Mouse (Mus musculus) MEL (cell line): ENCODE results near the gene H2-M5. TPM values are rescaled to one million over a fixed set of nuclear protein-coding genes. Genes with fewer than 3 reads are reported as not detected.

ENCODE experiments used
- DNase-seq: peaks from one replicate; pipeline ENCODE4 v3.0.0; 2011; ENCODE audit warnings: low read depth, low spot score
- H3K27ac ChIP-seq: 2 replicates; pipeline ENCODE4 v1.5.1; 2012; ENCODE audit warnings: low read depth, mild to moderate bottlenecking, control low read depth, low read length, moderate library complexity; ENCODE audit not compliant: control insufficient read depth
- H3K27me3 ChIP-seq, 2 experiments: fragments of 150-350 bp in 1 of 2; sonication (generic) in 1 of 2; 2 replicates each; pipeline ENCODE4 v1.6.1; 2012; ENCODE audit warnings: low read length in 2 of 2, mild to moderate bottlenecking in 2 of 2, improper control_type of control experiment in 1 of 2, moderate library complexity in 1 of 2; ENCODE audit not compliant: insufficient read depth in 2 of 2, control insufficient read depth in 1 of 2
- H3K36me3 ChIP-seq, 2 experiments: 2 replicates each; pipeline ENCODE4 v1.6.1; 2012 to 2014; ENCODE audit warnings: low read length in 2 of 2, improper control_type of control experiment in 1 of 2, inconsistent platforms in 1 of 2, mild to moderate bottlenecking in 1 of 2; ENCODE audit not compliant: insufficient read depth in 2 of 2, control insufficient read depth in 1 of 2
- H3K4me1 ChIP-seq, 2 experiments: fragments of 150-350 bp in 1 of 2; sonication (generic) in 1 of 2; 2 replicates each; pipeline ENCODE4 v1.6.1; 2012; ENCODE audit warnings: low read length in 2 of 2, improper control_type of control experiment in 1 of 2, mild to moderate bottlenecking in 1 of 2; ENCODE audit not compliant: insufficient read depth in 2 of 2, control insufficient read depth in 1 of 2
- H3K4me3 ChIP-seq, 2 experiments: fragments of 150-350 bp in 1 of 2; sonication (generic) in 1 of 2; 2 replicates each; pipeline ENCODE4 v1.5.1; 2012; ENCODE audit warnings: low read depth in 2 of 2, low read length in 2 of 2, mild to moderate bottlenecking in 2 of 2, moderate library complexity in 2 of 2, control low read depth in 1 of 2, improper control_type of control experiment in 1 of 2; ENCODE audit not compliant: control insufficient read depth in 1 of 2, insufficient read depth in 1 of 2
- H3K79me2 ChIP-seq: 2 replicates; pipeline ENCODE4 v1.6.1; 2012; ENCODE audit warnings: mild to moderate bottlenecking, low read length, moderate library complexity; ENCODE audit not compliant: control insufficient read depth, poor library complexity, insufficient read depth
- H3K9ac ChIP-seq: 2 replicates; pipeline ENCODE4 v1.6.1; 2012; ENCODE audit warnings: low read depth, mild to moderate bottlenecking, control low read depth, low read length, moderate library complexity; ENCODE audit not compliant: control insufficient read depth, poor library complexity, severe bottlenecking
- H3K9me3 ChIP-seq: fragments of 150-350 bp; sonication (generic); replicated peaks from 2 replicates; pipeline ENCODE4 v1.6.1; 2012; ENCODE audit warnings: mild to moderate bottlenecking, low read length, improper control_type of control experiment, moderate library complexity; ENCODE audit not compliant: insufficient read depth
- CHD2 ChIP-seq: IDR thresholded peaks from 2 replicates; pipeline ENCODE4 v1.6.1; 2011; ENCODE audit warnings: low read length, improper control_type of control experiment
- E2F4 ChIP-seq: IDR thresholded peaks from 2 replicates; pipeline ENCODE4 v1.6.1; 2011; ENCODE audit warnings: low read depth, low read length, improper control_type of control experiment, borderline replicate concordance
- ELF1 ChIP-seq: IDR thresholded peaks from 2 replicates; pipeline ENCODE4 v1.6.1; 2014; ENCODE audit warnings: low read depth, mild to moderate bottlenecking, inconsistent platforms, low read length, improper control_type of control experiment, moderate library complexity
- EP300 ChIP-seq, 2 experiments: IDR thresholded peaks; 2 replicates each; pipeline ENCODE4 v1.6.1; 2011; ENCODE audit warnings: improper control_type of control experiment in 2 of 2, low read length in 2 of 2, low read depth in 1 of 2, mild to moderate bottlenecking in 1 of 2
- GABPA ChIP-seq: IDR thresholded peaks from 2 replicates; pipeline ENCODE4 v1.6.1; 2012; ENCODE audit warnings: low read depth, mild to moderate bottlenecking, inconsistent platforms, low read length, improper control_type of control experiment, moderate library complexity
- HCFC1 ChIP-seq: IDR thresholded peaks from 2 replicates; pipeline ENCODE4 v1.6.1; 2012; ENCODE audit warnings: low read depth, mild to moderate bottlenecking, inconsistent platforms, low read length, improper control_type of control experiment, moderate library complexity
- JUND ChIP-seq: IDR thresholded peaks from 2 replicates; pipeline ENCODE4 v1.6.1; 2011; ENCODE audit warnings: low read depth, mild to moderate bottlenecking, improper control_type of control experiment, low read length
- MAFK ChIP-seq: IDR thresholded peaks from 2 replicates; pipeline ENCODE4 v1.6.1; 2011; ENCODE audit warnings: low read depth, mild to moderate bottlenecking, low read length, improper control_type of control experiment, borderline replicate concordance
- MAZ ChIP-seq: IDR thresholded peaks from 2 replicates; pipeline ENCODE4 v1.6.1; 2012; ENCODE audit warnings: low read depth, mild to moderate bottlenecking, inconsistent platforms, low read length, improper control_type of control experiment
- MXI1 ChIP-seq: IDR thresholded peaks from 2 replicates; pipeline ENCODE4 v1.6.1; 2011; ENCODE audit warnings: mild to moderate bottlenecking, low read depth, low read length, improper control_type of control experiment
- MYB ChIP-seq: IDR thresholded peaks from 2 replicates; pipeline ENCODE4 v1.6.1; 2011; ENCODE audit warnings: mild to moderate bottlenecking, low read depth, low read length, improper control_type of control experiment
- MYC ChIP-seq: IDR thresholded peaks from 2 replicates; pipeline ENCODE4 v1.6.1; 2011; ENCODE audit warnings: low read depth, mild to moderate bottlenecking, low read length, improper control_type of control experiment, moderate library complexity
- NELFE ChIP-seq: IDR thresholded peaks from 2 replicates; pipeline ENCODE4 v1.6.1; 2011; ENCODE audit warnings: low read depth, low read length, improper control_type of control experiment
- POLR2AphosphoS5 ChIP-seq: IDR thresholded peaks from 2 replicates; pipeline ENCODE4 v1.6.1; 2012; ENCODE audit warnings: low read depth, borderline replicate concordance, mild to moderate bottlenecking, inconsistent platforms, low read length, moderate library complexity, mixed read lengths
- RAD21 ChIP-seq: IDR thresholded peaks from 2 replicates; pipeline ENCODE4 v1.6.1; 2011; ENCODE audit warnings: mild to moderate bottlenecking, low read depth, low read length, improper control_type of control experiment
- SIN3A ChIP-seq: IDR thresholded peaks from 2 replicates; pipeline ENCODE4 v1.6.1; 2012; ENCODE audit warnings: low read length, improper control_type of control experiment, inconsistent platforms
- TAL1 ChIP-seq: IDR thresholded peaks from 2 replicates; pipeline ENCODE4 v1.6.1; 2012; ENCODE audit warnings: mild to moderate bottlenecking, inconsistent platforms, low read length, moderate library complexity, mixed read lengths
- TBP ChIP-seq: IDR thresholded peaks from 2 replicates; pipeline ENCODE4 v1.8.0; 2011; ENCODE audit warnings: low read depth, low read length, improper control_type of control experiment
- TCF12 ChIP-seq: IDR thresholded peaks from 2 replicates; pipeline ENCODE4 v1.6.1; 2014; ENCODE audit warnings: low read depth, mild to moderate bottlenecking, inconsistent platforms, low read length, improper control_type of control experiment, moderate library complexity
- USF2 ChIP-seq, 2 experiments: IDR thresholded peaks; 2 replicates each; pipeline ENCODE4 v1.6.1; 2011 to 2012; ENCODE audit warnings: improper control_type of control experiment in 2 of 2, low read length in 2 of 2, borderline replicate concordance in 1 of 2, inconsistent platforms in 1 of 2, low read depth in 1 of 2, mild to moderate bottlenecking in 1 of 2; ENCODE audit not compliant: insufficient read depth in 1 of 2
- ZC3H11A ChIP-seq: IDR thresholded peaks from 2 replicates; pipeline ENCODE4 v1.6.1; 2012; ENCODE audit warnings: low read depth, mild to moderate bottlenecking, inconsistent platforms, low read length, improper control_type of control experiment
- ZNF384 ChIP-seq: IDR thresholded peaks from 2 replicates; pipeline ENCODE4 v1.6.1; 2012; ENCODE audit warnings: low read depth, mild to moderate bottlenecking, inconsistent platforms, low read length, improper control_type of control experiment
- polyA plus RNA-seq, 2 experiments: library from polyadenylated mRNA; stranded (reverse) in 1 of 2; unstranded in 1 of 2; fragments of >175 nt in 1 of 2; fragments of >200 nt in 1 of 2; gene quantifications; 2 replicates each; pipeline versions ENCODE4 v1.2.1 to v1.2.4; 2012; ENCODE audit warnings: low replicate concordance in 2 of 2, low read depth in 1 of 2; ENCODE audit not compliant: insufficient read length in 2 of 2, insufficient read depth in 1 of 2, missing spikeins in 1 of 2
- total RNA-seq: library from RNA; depleted of rRNA; stranded (reverse); fragments of 300-350 nt; gene quantifications from 2 replicates; pipeline ENCODE4 v1.2.3, GENCODE M21; 2012

H2-M5 gene
- total and polyA plus RNA-seq, 3 experiments, result not detected

- no peak overlapping the region for H3K4me3 ChIP-seq
- H3K4me1 ChIP-seq, result no peaks in the 10 kb centered on the region
- no peak for DNase-seq
- no peaks in the 10 kb centered on the region for H3K79me2 ChIP-seq
- H3K9me3 ChIP-seq, result no peaks in the 10 kb centered on the region
- no peak overlapping the region for H3K27ac ChIP-seq
- no peak for TF ChIP-seq ELF1
- TF ChIP-seq USF2 (IDR thresholded peaks at IDR 0.05; ENCODE audit: borderline replicate concordance in 1 of 2, insufficient read depth in 1 of 2, low read depth in 1 of 2, low read length in 2 of 2), result no peak
- no peak for TF ChIP-seq GABPA
- no peak for TF ChIP-seq MYC
- no peak for TF ChIP-seq POLR2AphosphoS5
- TF ChIP-seq RAD21, result no peak
- TF ChIP-seq HCFC1, result no peak
- no peak for TF ChIP-seq EP300 (IDR thresholded peaks at IDR 0.05; ENCODE audit: low read depth in 1 of 2, low read length in 2 of 2)
- no peak for TF ChIP-seq TCF12
- TF ChIP-seq E2F4, result no peak
- no peak for TF ChIP-seq SIN3A
- TF ChIP-seq JUND, result no peak
- no peak for TF ChIP-seq MYB
- TF ChIP-seq MXI1, result no peak
- peaks cover 6 to 8% of the 10 kb centered on the region in 2 experiments for H3K27me3 ChIP-seq
- no peak overlapping the region for H3K9ac ChIP-seq
- no peaks in the 10 kb centered on the region for H3K36me3 ChIP-seq
These were observed 20.2 kb upstream of the H2-M5 start for GRCm38 (mm10) chr17:37009460-37010042.

- DNase-seq, result no peak
- Histone ChIP-seq H3K27me3 (peaks cover 6 to 8% of the 10 kb centered on the region in 2 experiments), H3K4me1 (no peaks in the 10 kb centered on the region), H3K9ac (no peak overlapping the region)
- TF ChIP-seq TBP (no peak), JUND (no peak), TCF12 (no peak), ZNF384 (no peak), MAFK (no peak), ZC3H11A (no peak), TAL1 (no peak), MAZ (no peak), E2F4 (no peak), CHD2 (no peak), MYC (no peak), NELFE (no peak)
- TF ChIP-seq, all 39 proteins: peak for 0
- Histone ChIP-seq H3K9me3 (no peaks in the 10 kb centered on the region), H3K27ac (no peak overlapping the region), H3K36me3 (no peaks in the 10 kb centered on the region), H3K4me3 (no peak overlapping the region), H3K79me2 (no peaks in the 10 kb centered on the region)
These were observed 18.8 kb upstream of the H2-M5 start for GRCm38 (mm10) chr17:37008161-37008560.
